ENCODE assay signal across 9 mouse cellular contexts in genomic region chr2:180925176-180925575, GRCm38 (mm10). TPM values are rescaled to one million over a fixed set of nuclear protein-coding genes. Genes with fewer than 3 reads are reported as not detected.
DNase-seq lines count a peak whose midpoint lies in the region; ATAC-seq and TF ChIP-seq lines count a peak whose summit lies in the region.
"Had no signal": no experiment of that assay in that cellular context is flagged by ENCODE, and none has a peak within 500 bp of the region (broad histone marks: within the 10 kb centered on the region; RNA-seq: fewer than 3 reads in every experiment).

No protein-coding gene starts in this region.

- H3K9me3 ChIP-seq in liver, embryonic 12.5 days (replicated peaks) = no peaks in the 10 kb centered on the region

- H3K27me3 ChIP-seq in liver, embryonic 12.5 days (replicated peaks) = peaks cover 13% of the 10 kb centered on the region
- H3K27me3 ChIP-seq in liver, adult 2 months (ENCODE audit: control insufficient read depth, insufficient read depth, low read length) = no peaks in the 10 kb centered on the region

- no peak overlapping the region for H3K9ac ChIP-seq in liver, embryonic 12.5 days
- H3K9ac ChIP-seq in liver, adult 2 months (ENCODE audit: low read depth, low read length) = no peak overlapping the region

- no peak overlapping the region for H3K27ac ChIP-seq in liver, embryonic 12.5 days
- no peak overlapping the region for H3K27ac ChIP-seq in bone marrow macrophage, adult 2 months (ENCODE audit: insufficient read depth, low read depth, low read length)
- H3K27ac ChIP-seq in liver, adult 2 months (replicated peaks; ENCODE audit: insufficient read depth, low read depth, low read length) = no peak overlapping the region

- peaks cover 5% of the 10 kb centered on the region for H3K4me1 ChIP-seq in liver, embryonic 12.5 days
- peaks cover 3% of the 10 kb centered on the region for H3K4me1 ChIP-seq in bone marrow macrophage, adult 2 months (ENCODE audit: control insufficient read depth, insufficient read depth, low read length)
- H3K4me1 ChIP-seq in liver, adult 2 months (ENCODE audit: control insufficient read depth, insufficient read depth, low read length) = no peaks in the 10 kb centered on the region; the same call in 1 of the 2 replicates

- TF ChIP-seq POLR2A in bone marrow macrophage, adult 2 months (IDR thresholded peaks at IDR 0.05; ENCODE audit: borderline replicate concordance, low read depth, low read length) = no peak
- TF ChIP-seq POLR2A in liver, adult 2 months (IDR thresholded peaks at IDR 0.05; ENCODE audit: extremely low read depth, insufficient read depth, low read length) = no peak

- H3K79me2 ChIP-seq in liver, adult 2 months (ENCODE audit: control insufficient read depth, insufficient read depth, low read length) = peaks cover 6% of the 10 kb centered on the region

- H3K4me3 ChIP-seq in liver, embryonic 12.5 days = no peak overlapping the region
- no peak overlapping the region for H3K4me3 ChIP-seq in bone marrow macrophage, adult 2 months (ENCODE audit: insufficient read depth, low read length)
- no peak overlapping the region for H3K4me3 ChIP-seq in liver, adult 2 months (ENCODE audit: insufficient read depth, low read depth, low read length)

- WGBS in liver, embryonic 12.5 days (ENCODE audit: insufficient replicate concordance) = 6% methylated on average over 4 of the region's 4 CpGs
- WGBS in liver, adult 2 months = 7% methylated on average over 4 of the region's 4 CpGs

- TF ChIP-seq CTCF in bone marrow macrophage, adult 2 months (IDR thresholded peaks at IDR 0.05; ENCODE audit: low read depth, low read length) = peak; percentile 90
- peak; percentile 95 for TF ChIP-seq CTCF in liver, adult 2 months (IDR thresholded peaks at IDR 0.05; ENCODE audit: low read depth, low read length)

- no peak for ATAC-seq in liver, embryonic 12.5 days
- ATAC-seq in erythroid progenitor cell, adult 5-6 weeks (replicated peaks; ENCODE audit: low FRiP score, poor library complexity, severe bottlenecking) = 0 out of 2 replicates have a peak, but pooled peaks have one; percentile 53

- H3K36me3 ChIP-seq in liver, embryonic 12.5 days = no peaks in the 10 kb centered on the region
- no peaks in the 10 kb centered on the region for H3K36me3 ChIP-seq in liver, adult 2 months (ENCODE audit: control insufficient read depth, insufficient read depth, low read length)

- no peak overlapping the region for H3K4me2 ChIP-seq in liver, embryonic 12.5 days

- DNase-seq in liver = peak; percentile 69
- peak; percentile 53 to 83 for DNase-seq in kidney, adult 8-10 months
- peak; percentile 48 for DNase-seq in liver, adult 2 months (ENCODE audit: extremely low read depth, low read depth, low spot score)
- peak; percentile 89 for DNase-seq in retina, embryonic 14.5 days (ENCODE audit: low spot score)
- peak; percentile 54 for DNase-seq in thymus, postnatal 25 days

RNA-seq across cellular contexts. Expression of gene Birc7, which starts 3.6 kb away (rescaled TPM):
- polyA plus RNA-seq in liver, embryonic 12.5 days (2016; fragmentation: Nextera tagmentation; extraction: Ambion mirVana) = not detected in 2 replicates
- polyA plus RNA-seq in bone marrow macrophage, adult 2 months (2012; ENCODE audit: insufficient read depth, insufficient read length, missing spikeins) = not detected in 2 replicates
- not detected in 2 replicates for total RNA-seq in erythroid progenitor cell, adult 5-6 weeks (2015; ENCODE audit: low replicate concordance)
- total RNA-seq in erythroid progenitor cell, adult 5-6 weeks (2017; ENCODE audit: low replicate concordance) = not detected in 2 replicates
- not detected in 2 replicates for total RNA-seq in liver, adult 2 months (2014; rRNA removed)
- not detected in 2 replicates for polyA plus RNA-seq in liver, adult 2 months (2012; rRNA removed)
- polyA plus RNA-seq: stomach, embryonic 16.5 days had no signal

RNA-seq across cellular contexts. Expression of gene Ythdf1, which starts 4.4 kb away (rescaled TPM):
- 42.3 and 42.6 TPM in 2 replicates for polyA plus RNA-seq in liver, embryonic 12.5 days (2016; fragmentation: Nextera tagmentation; extraction: Ambion mirVana)
- polyA plus RNA-seq in bone marrow macrophage, adult 2 months (2012; ENCODE audit: insufficient read depth, insufficient read length, missing spikeins) = 32.4 and 34.0 TPM in 2 replicates
- 28.1 and 35.0 TPM in 2 replicates for total RNA-seq in erythroid progenitor cell, adult 5-6 weeks (2015; ENCODE audit: low replicate concordance)
- total RNA-seq in erythroid progenitor cell, adult 5-6 weeks (2017; ENCODE audit: low replicate concordance) = 12.1 and 37.7 TPM in 2 replicates
- 9.7 and 14.2 TPM in 2 replicates for total RNA-seq in liver, adult 2 months (2014; rRNA removed)
- polyA plus RNA-seq in liver, adult 2 months (2012; rRNA removed) = 25.7 and 35.4 TPM in 2 replicates

RNA-seq across cellular contexts. Expression of gene Nkain4, which starts 29.3 kb away (rescaled TPM):
- 2.4 and 3.4 TPM in 2 replicates for polyA plus RNA-seq in liver, embryonic 12.5 days (2016; fragmentation: Nextera tagmentation; extraction: Ambion mirVana)
- not detected in 2 replicates for polyA plus RNA-seq in bone marrow macrophage, adult 2 months (2012; ENCODE audit: insufficient read depth, insufficient read length, missing spikeins)
- not detected in 2 replicates for total RNA-seq in erythroid progenitor cell, adult 5-6 weeks (2015; ENCODE audit: low replicate concordance)
- not detected in 2 replicates for total RNA-seq in erythroid progenitor cell, adult 5-6 weeks (2017; ENCODE audit: low replicate concordance)
- total RNA-seq in liver, adult 2 months (2014; rRNA removed) = 0.13 and 1.5 TPM in 2 replicates
- polyA plus RNA-seq in liver, adult 2 months (2012; rRNA removed) = 1.5 and 1.6 TPM in 2 replicates

RNA-seq across cellular contexts. Expression of gene Arfgap1, which starts 41.8 kb away (rescaled TPM):
- 47.4 and 47.6 TPM in 2 replicates for polyA plus RNA-seq in liver, embryonic 12.5 days (2016; fragmentation: Nextera tagmentation; extraction: Ambion mirVana)
- polyA plus RNA-seq in bone marrow macrophage, adult 2 months (2012; ENCODE audit: insufficient read depth, insufficient read length, missing spikeins) = 30.5 and 35.3 TPM in 2 replicates
- 12.3 and 24.7 TPM in 2 replicates for total RNA-seq in erythroid progenitor cell, adult 5-6 weeks (2015; ENCODE audit: low replicate concordance)
- total RNA-seq in erythroid progenitor cell, adult 5-6 weeks (2017; ENCODE audit: low replicate concordance) = 23.5 and 32.6 TPM in 2 replicates
- total RNA-seq in liver, adult 2 months (2014; rRNA removed) = 15.7 and 18.4 TPM in 2 replicates
- 22.7 and 29.0 TPM in 2 replicates for polyA plus RNA-seq in liver, adult 2 months (2012; rRNA removed)
